Mouse (Mus musculus) small intestine, adult 2 months (tissue): ENCODE measurements around the gene Asb3.

Experiments used
- CTCF ChIP-seq: fragments of 200-500 bp; IDR thresholded peaks from 2 replicates; pipeline ENCODE4 v1.5.1; 2012; ENCODE audit warnings: low read depth, mild to moderate bottlenecking, control low read depth, inconsistent platforms, low read length, moderate library complexity, mixed read lengths; ENCODE audit not compliant: insufficient replicate concordance, insufficient read length; ENCODE audit errors: extremely low read depth
- POLR2A ChIP-seq: fragments of 200-500 bp; IDR thresholded peaks from 2 replicates; pipeline ENCODE4 v1.6.1; 2012; ENCODE audit warnings: low read depth, mild to moderate bottlenecking, control low read depth, inconsistent platforms, low read length, moderate library complexity

GRCm38 (mm10) chr11:31000028-31000427 lies 114.8 kb downstream of the Asb3 start:
- no peak for TF ChIP-seq CTCF
- TF ChIP-seq POLR2A: no peak
